Mouse (Mus musculus): ENCODE measurements around the gene Tnfsfm13.
"Not testable (repeated sequence)": the region's sequence is repeated elsewhere in the genome, so short reads cannot be mapped to it uniquely, and the experiment has no call there.

- TF ChIP-seq CTCF, EP300 (IDR thresholded peaks at IDR 0.05; ENCODE audit: low read depth): not testable (repeated sequence)
These were observed 7.5 kb upstream of the Tnfsfm13 start for GRCm38 (mm10) chr11:69703381-69703780.

Data from liver, embryonic 14.5 days (tissue).